Mouse (Mus musculus): ENCODE measurements around the gene Rbm4b. TPM values are rescaled to one million over a fixed set of nuclear protein-coding genes. Genes with fewer than 3 reads are reported as not detected.

Rbm4b gene
- 36.0 and 44.0 TPM in 2 replicates for polyA plus RNA-seq (2014; fragmentation: Nextera tagmentation; extraction: Ambion mirVana)

DNA sequence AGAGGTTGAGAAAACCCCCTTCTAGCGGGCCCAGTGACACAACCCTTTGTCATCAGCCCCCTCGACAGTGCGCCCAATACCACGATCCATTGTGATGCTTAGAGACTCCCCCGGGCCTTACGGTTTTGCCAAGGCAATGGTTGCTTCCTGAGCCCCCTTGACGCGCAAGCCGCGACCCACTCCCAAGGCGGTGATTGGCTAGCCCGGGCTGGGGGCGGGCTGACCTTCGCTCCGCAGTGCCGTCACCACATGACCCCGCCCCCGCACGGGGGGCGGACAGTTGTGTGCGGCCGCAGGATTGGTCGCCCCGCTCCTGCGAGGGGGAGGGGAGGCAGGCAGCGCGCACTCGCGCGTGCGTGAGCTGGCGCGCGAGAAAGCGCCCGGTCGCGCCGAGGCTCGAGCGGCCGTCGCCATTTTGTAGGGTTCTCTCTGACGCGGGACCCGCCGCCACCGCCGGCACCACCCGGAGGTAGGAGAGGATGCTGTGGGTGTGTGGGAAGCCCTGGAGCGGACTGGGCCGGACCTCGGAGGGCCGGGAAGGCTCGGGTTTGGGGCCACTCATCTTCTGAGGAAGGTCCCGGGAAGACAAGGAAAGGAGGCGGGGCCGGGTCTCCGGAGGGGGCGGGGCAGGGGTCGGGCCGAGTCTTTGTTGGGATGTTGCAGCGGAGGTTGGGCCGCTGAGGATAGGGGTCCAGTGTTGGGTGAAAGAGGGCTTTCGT is at the start of gene Rbm4b:
Rbm4b (plus strand) TSS at position 305 of the 719 bp plus-strand sequence.
- peak within 1 kb of the TSS; percentile 70 for H3K4me3 ChIP-seq (ENCODE audit: low read depth, low read length)
- H3K36me3 ChIP-seq (ENCODE audit: control insufficient read depth, insufficient read depth, low read length), result no peaks in the 10 kb centered on the region; the same call in 1 of the 2 replicates
- peak within 1 kb of the TSS; percentile 93 for H3K4me2 ChIP-seq
- no peaks in the 10 kb centered on the region for H3K27me3 ChIP-seq (replicated peaks; ENCODE audit: control insufficient read depth, insufficient read depth, low read length)
- H3K9me3 ChIP-seq (ENCODE audit: control insufficient read depth, low read length), result no peaks in the 10 kb centered on the region
- ATAC-seq (replicated peaks; ENCODE audit: low FRiP score) (peak; percentile 95), DNase-seq (ENCODE audit: low spot score) (peak; percentile 99)
- under 1% methylated on average over 64 of the region's 65 CpGs for WGBS
- peak within 1 kb of the TSS; percentile 77 for H3K9ac ChIP-seq (ENCODE audit: low read depth, low read length)
- H3K4me1 ChIP-seq (replicated peaks; ENCODE audit: control insufficient read depth, insufficient read depth, low read length), result peaks cover 5% of the 10 kb centered on the region; the same call in 1 of the 2 replicates
- peak within 1 kb of the TSS; percentile 76 for H3K27ac ChIP-seq (ENCODE audit: low read depth, low read length)

DNA sequence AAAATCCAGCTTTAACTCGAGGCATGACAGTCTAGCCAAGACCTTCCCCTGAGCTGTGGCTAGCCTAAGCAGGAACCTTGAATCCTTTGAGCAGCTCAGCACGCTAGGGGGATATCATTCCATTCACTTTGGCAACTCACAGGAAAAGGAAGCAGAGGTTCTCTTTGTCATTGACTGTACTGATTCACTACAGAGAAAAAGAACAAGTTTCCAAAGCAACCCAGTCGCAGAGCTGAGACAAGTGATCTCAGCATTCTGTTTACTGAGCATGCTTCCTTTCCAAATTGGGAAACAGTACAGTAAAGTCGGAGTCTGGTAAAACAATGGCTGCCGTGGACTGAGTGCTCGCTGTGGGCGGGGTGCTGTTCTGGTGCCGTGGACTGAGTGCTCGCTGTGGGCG is 47.5 kb upstream of the Rbm4b start:
- DNase-seq (ENCODE audit: low spot score) (no peak), ATAC-seq (replicated peaks; ENCODE audit: low FRiP score) (no peak)
- no peak overlapping the region for H3K9ac ChIP-seq (ENCODE audit: low read depth, low read length)
- no peaks in the 10 kb centered on the region for H3K9me3 ChIP-seq (ENCODE audit: control insufficient read depth, low read length)
- WGBS, result 71% methylated on average over 10 of the region's 10 CpGs
- peaks cover 2% of the 10 kb centered on the region; the same call in 1 of the 2 replicates for H3K4me1 ChIP-seq (replicated peaks; ENCODE audit: control insufficient read depth, insufficient read depth, low read length)
- no peak overlapping the region for H3K4me2 ChIP-seq
- peaks cover 46% of the 10 kb centered on the region for H3K27me3 ChIP-seq (replicated peaks; ENCODE audit: control insufficient read depth, insufficient read depth, low read length)
- H3K27ac ChIP-seq (ENCODE audit: low read depth, low read length), result no peak overlapping the region
- no peak overlapping the region for H3K4me3 ChIP-seq (ENCODE audit: low read depth, low read length)
- H3K36me3 ChIP-seq (ENCODE audit: control insufficient read depth, insufficient read depth, low read length), result no peaks in the 10 kb centered on the region

DNA sequence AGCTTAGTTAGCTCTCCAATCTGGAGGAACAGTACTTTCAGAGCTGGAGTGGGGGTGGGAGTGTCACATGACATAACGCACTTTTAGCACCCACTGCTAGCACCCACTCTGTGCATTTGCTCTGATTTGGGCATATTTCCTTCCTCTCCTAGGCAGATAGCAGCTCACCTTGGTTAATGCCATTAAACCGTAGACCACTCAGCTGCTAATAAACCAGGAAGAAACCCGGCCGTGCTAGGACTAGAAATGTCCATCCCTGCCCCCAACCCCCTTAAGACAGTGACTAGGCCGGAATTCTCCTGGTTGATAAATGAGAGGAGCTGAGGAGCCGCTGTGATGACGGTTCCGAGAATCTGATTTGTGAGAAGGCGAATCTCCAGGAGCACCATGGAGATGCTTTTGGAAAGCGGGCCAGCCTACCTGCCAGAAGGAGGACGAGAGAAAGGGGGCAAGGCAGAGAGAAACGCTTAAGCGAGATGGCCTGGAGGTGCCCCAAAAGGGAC is 45.1 kb upstream of the Rbm4b start, which contains the start of gene Sptbn2:
Sptbn2 (plus strand) TSS at position 70 of the 503 bp plus-strand sequence.
- H3K9ac ChIP-seq (ENCODE audit: low read depth, low read length), result no peak within 1 kb of the TSS
- H3K36me3 ChIP-seq (ENCODE audit: control insufficient read depth, insufficient read depth, low read length), result no peaks in the 10 kb centered on the region
- H3K27me3 ChIP-seq (replicated peaks; ENCODE audit: control insufficient read depth, insufficient read depth, low read length), result peaks cover 61% of the 10 kb centered on the region
- DNase-seq (ENCODE audit: low spot score) (no peak), ATAC-seq (replicated peaks; ENCODE audit: low FRiP score) (no peak)
- peak within 1 kb of the TSS; percentile 54 for H3K4me3 ChIP-seq (ENCODE audit: low read depth, low read length)
- WGBS, result 15% methylated on average over 13 of the region's 13 CpGs
- peaks cover 2% of the 10 kb centered on the region; the same call in 1 of the 2 replicates for H3K4me1 ChIP-seq (replicated peaks; ENCODE audit: control insufficient read depth, insufficient read depth, low read length)
- H3K27ac ChIP-seq (ENCODE audit: low read depth, low read length), result no peak within 1 kb of the TSS
- H3K4me2 ChIP-seq, result peak within 1 kb of the TSS; percentile 77
- no peaks in the 10 kb centered on the region for H3K9me3 ChIP-seq (ENCODE audit: control insufficient read depth, low read length)

DNA sequence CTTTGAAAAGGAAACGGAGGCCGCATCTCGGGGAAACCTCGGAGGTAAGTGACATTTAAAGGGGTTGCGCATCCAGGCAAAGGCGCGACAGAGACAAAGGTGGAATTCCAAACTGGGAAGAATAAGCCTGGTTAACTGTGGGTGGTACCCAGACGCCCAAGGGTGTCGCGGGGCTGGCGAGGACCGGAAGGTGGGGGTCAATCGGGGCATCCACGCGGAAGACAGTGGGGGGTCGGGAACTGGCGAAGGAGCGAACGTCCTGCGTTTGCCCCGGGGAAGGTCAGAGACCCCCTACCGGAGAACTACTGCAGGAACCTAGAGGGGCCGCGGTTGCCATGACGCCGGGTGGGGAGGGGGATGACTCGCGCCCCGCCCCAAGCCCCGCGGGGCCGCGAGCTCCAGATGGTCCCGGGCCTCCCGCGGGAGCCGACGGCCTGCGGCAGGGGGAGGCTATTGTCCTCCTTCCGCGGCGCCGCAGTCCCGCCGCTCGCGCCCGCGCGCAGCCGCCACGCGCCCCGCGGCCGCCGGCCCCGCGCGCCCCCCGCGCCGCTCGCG is 44.6 kb upstream of the Rbm4b start:
- Histone ChIP-seq H3K27ac (ENCODE audit: low read depth, low read length) (no peak overlapping the region), H3K4me2 (peak overlapping the region; percentile 77), H3K4me3 (ENCODE audit: low read depth, low read length) (peak overlapping the region; percentile 54), H3K9ac (ENCODE audit: low read depth, low read length) (no peak overlapping the region), H3K36me3 (ENCODE audit: control insufficient read depth, insufficient read depth, low read length) (no peaks in the 10 kb centered on the region), H3K27me3 (replicated peaks; ENCODE audit: control insufficient read depth, insufficient read depth, low read length) (peaks cover 61% of the 10 kb centered on the region), H3K9me3 (ENCODE audit: control insufficient read depth, low read length) (no peaks in the 10 kb centered on the region), H3K4me1 (replicated peaks; ENCODE audit: control insufficient read depth, insufficient read depth, low read length) (peaks cover 2% of the 10 kb centered on the region; the same call in 1 of the 2 replicates)
- 2% methylated on average over 41 of the region's 65 CpGs for WGBS
- no peak for DNase-seq (ENCODE audit: low spot score)
- no peak for ATAC-seq (replicated peaks; ENCODE audit: low FRiP score)

DNA sequence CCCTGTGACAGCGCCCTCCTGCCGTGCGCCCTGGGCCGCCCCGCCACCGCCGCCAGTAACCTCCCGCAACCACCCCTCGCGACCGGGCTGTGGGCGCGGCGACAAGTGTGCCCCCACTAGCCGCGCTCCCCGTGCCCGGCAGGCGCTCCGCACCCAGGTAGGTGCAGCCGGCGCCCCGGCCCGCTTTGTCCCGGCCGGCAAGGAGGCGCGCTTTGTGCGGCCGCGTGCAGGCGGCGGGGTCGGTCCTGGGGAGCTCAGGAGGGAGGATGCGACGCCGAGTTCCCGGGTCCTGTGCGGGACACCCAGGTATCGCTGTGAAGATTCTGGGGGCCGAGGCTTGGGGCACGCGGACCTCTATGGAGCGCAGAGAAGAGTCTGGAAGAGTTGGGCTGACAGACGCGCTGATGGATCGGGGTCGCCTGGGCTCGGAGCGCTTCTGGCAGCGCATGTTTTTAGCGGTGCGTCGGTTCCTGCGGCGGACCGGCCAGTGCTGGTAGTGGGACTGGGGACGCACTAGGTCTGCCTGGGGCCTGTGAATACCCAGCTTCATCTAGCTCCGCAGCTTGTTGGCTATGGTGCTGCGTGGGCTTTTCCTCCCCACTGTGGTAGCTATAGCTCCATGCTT is 44.0 kb upstream of the Rbm4b start:
- H3K9ac ChIP-seq (ENCODE audit: low read depth, low read length), result no peak overlapping the region
- H3K4me1 ChIP-seq (replicated peaks; ENCODE audit: control insufficient read depth, insufficient read depth, low read length), result peaks cover 2% of the 10 kb centered on the region; the same call in 1 of the 2 replicates
- ATAC-seq (replicated peaks; ENCODE audit: low FRiP score) (no peak), DNase-seq (ENCODE audit: low spot score) (peak; percentile 56)
- no peaks in the 10 kb centered on the region for H3K9me3 ChIP-seq (ENCODE audit: control insufficient read depth, low read length)
- H3K4me2 ChIP-seq, result peak overlapping the region; percentile 77
- no peak overlapping the region for H3K27ac ChIP-seq (ENCODE audit: low read depth, low read length)
- peaks cover 61% of the 10 kb centered on the region for H3K27me3 ChIP-seq (replicated peaks; ENCODE audit: control insufficient read depth, insufficient read depth, low read length)
- H3K4me3 ChIP-seq (ENCODE audit: low read depth, low read length), result peak overlapping the region; percentile 54
- H3K36me3 ChIP-seq (ENCODE audit: control insufficient read depth, insufficient read depth, low read length), result no peaks in the 10 kb centered on the region
- WGBS, result 1% methylated on average over 59 of the region's 60 CpGs

DNA sequence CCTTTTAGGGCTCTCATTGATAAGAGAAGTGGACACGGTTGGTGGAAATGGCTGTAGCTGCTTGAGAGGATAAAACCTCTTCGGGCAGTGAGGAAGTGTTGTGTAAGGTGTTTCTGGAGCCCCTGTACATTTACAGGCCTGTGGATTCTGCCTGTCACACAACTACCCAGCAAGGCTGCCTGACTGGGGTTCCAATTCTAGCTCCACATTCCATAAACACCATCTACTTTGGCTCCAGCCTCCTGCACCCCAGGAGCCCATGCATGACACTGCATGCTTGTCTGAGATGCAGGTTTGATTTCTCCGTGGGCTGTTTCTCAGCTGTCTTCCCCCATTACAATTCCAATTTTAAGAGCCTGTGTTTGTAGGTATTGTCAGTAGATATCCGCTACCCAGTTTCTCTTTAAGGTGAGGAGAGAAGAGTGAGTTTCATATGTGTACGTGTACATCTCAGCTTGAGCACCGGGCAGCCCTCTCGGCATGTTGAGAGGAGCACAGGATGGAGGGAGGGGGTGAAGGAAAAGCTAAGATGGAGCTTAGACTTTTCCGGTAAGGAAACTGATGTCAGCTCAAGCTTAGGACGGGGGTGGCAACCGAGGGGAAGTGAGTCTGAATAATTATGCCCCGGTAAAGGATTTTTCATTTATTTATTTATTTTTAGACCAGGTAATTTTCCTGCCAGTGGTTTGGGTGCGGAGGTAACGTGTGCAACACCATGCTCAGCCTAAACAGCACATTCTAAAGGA is 43.3 kb upstream of the Rbm4b start:
- Histone ChIP-seq H3K9ac (ENCODE audit: low read depth, low read length) (no peak overlapping the region), H3K4me3 (ENCODE audit: low read depth, low read length) (peak overlapping the region; percentile 54; the same call in 1 of the 2 replicates), H3K27ac (ENCODE audit: low read depth, low read length) (no peak overlapping the region), H3K9me3 (ENCODE audit: control insufficient read depth, low read length) (no peaks in the 10 kb centered on the region), H3K27me3 (replicated peaks; ENCODE audit: control insufficient read depth, insufficient read depth, low read length) (peaks cover 61% of the 10 kb centered on the region), H3K4me1 (replicated peaks; ENCODE audit: control insufficient read depth, insufficient read depth, low read length) (peaks cover 2% of the 10 kb centered on the region; the same call in 1 of the 2 replicates), H3K36me3 (ENCODE audit: control insufficient read depth, insufficient read depth, low read length) (no peaks in the 10 kb centered on the region), H3K4me2 (peak overlapping the region; percentile 77)
- ATAC-seq (replicated peaks; ENCODE audit: low FRiP score), result no peak
- WGBS, result 38% methylated on average over 13 of the region's 13 CpGs
- DNase-seq (ENCODE audit: low spot score), result no peak

DNA sequence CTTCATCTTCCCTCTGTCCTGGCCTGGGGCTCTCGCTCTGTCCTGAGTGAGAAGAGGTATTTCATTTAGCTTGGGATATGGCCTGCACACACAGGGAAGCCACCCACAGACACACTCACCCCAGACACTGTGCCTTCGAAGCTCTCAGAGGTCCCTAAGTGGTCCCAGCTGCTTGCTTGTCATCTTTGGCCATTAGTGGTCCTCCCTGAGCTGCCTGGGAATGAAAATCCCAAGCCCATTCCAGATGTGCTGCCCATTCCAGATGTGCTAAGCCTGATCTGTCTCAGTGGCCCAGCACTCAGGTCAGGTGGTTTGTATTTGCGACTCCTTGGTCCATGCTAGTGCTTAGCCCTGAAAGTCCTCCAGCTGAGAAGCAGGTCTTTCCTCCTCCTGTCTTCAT is 42.4 kb upstream of the Rbm4b start:
- WGBS, result 58% methylated on average over 3 of the region's 3 CpGs
- H3K36me3 ChIP-seq (ENCODE audit: control insufficient read depth, insufficient read depth, low read length), result no peaks in the 10 kb centered on the region
- peaks cover 61% of the 10 kb centered on the region for H3K27me3 ChIP-seq (replicated peaks; ENCODE audit: control insufficient read depth, insufficient read depth, low read length)
- ATAC-seq (replicated peaks; ENCODE audit: low FRiP score), result no peak
- H3K4me1 ChIP-seq (replicated peaks; ENCODE audit: control insufficient read depth, insufficient read depth, low read length), result peaks cover 2% of the 10 kb centered on the region; the same call in 1 of the 2 replicates
- DNase-seq (ENCODE audit: low spot score), result no peak
- no peaks in the 10 kb centered on the region for H3K9me3 ChIP-seq (ENCODE audit: control insufficient read depth, low read length)
- no peak overlapping the region for H3K4me2 ChIP-seq
- no peak overlapping the region for H3K9ac ChIP-seq (ENCODE audit: low read depth, low read length)
- H3K27ac ChIP-seq (ENCODE audit: low read depth, low read length), result no peak overlapping the region
- H3K4me3 ChIP-seq (ENCODE audit: low read depth, low read length), result no peak overlapping the region

DNA sequence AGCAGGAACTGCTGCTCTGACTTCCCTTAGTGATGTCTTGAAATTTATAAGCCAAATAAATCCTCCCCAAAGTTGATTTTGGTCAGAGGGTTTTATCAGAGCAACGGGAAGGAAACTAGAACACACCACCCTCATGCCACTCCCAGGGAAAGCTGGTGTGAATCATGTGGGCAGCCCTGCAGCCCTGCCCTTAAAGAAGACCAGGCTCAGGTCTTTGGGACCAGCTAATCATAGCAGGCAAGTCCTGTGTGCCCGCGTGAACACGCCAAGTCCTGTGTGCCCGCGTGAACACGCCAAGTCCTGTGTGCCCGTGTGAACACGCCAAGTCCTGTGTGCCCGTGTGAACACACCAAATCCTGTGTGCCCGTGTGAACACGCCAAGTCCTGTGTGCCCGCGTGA is 39.5 kb upstream of the Rbm4b start:
- DNase-seq (ENCODE audit: low spot score) (no peak), ATAC-seq (replicated peaks; ENCODE audit: low FRiP score) (no peak)
- Histone ChIP-seq H3K9ac (ENCODE audit: low read depth, low read length) (no peak overlapping the region), H3K27me3 (replicated peaks; ENCODE audit: control insufficient read depth, insufficient read depth, low read length) (peaks cover 46% of the 10 kb centered on the region), H3K4me2 (no peak overlapping the region), H3K36me3 (ENCODE audit: control insufficient read depth, insufficient read depth, low read length) (no peaks in the 10 kb centered on the region), H3K9me3 (ENCODE audit: control insufficient read depth, low read length) (no peaks in the 10 kb centered on the region), H3K4me1 (replicated peaks; ENCODE audit: control insufficient read depth, insufficient read depth, low read length) (peaks cover 6% of the 10 kb centered on the region; the same call in 1 of the 2 replicates), H3K27ac (ENCODE audit: low read depth, low read length) (no peak overlapping the region), H3K4me3 (ENCODE audit: low read depth, low read length) (no peak overlapping the region)
- WGBS, result 90% methylated on average over 14 of the region's 14 CpGs

All from liver, embryonic 11.5 days (tissue).